Mouse (Mus musculus) neural tube, postnatal 0 days (tissue): ENCODE results near the gene Dao. TPM values are rescaled to one million over a fixed set of nuclear protein-coding genes. Genes with fewer than 3 reads are reported as not detected.

ENCODE experiments used
- polyA plus RNA-seq: library from polyadenylated mRNA; unstranded; fragments of >200 nt; fragmentation: Nextera tagmentation; extraction: Ambion mirVana; gene quantifications from 2 replicates; pipeline ENCODE4 v1.2.1, GENCODE M21; 2015

Dao gene
- polyA plus RNA-seq: 0.37 TPM in 1 of 2 replicates, not detected in the other

GRCm38 (mm10) chr5:114003542-114003941 lies at the start of gene Dao:
Dao (plus strand) TSS chr5:114003703.

GRCm38 (mm10) chr5:113993487-113994465 lies 9.7 kb upstream of the Dao start, which contains the start of gene Ssh1:
Ssh1 (minus strand) TSS chr5:113993894.

GRCm38 (mm10) chr5:114065161-114065560 lies 61.7 kb downstream of the Dao start, which contains the start of gene Usp30:
Usp30 (plus strand) TSS chr5:114065461.

Other genes starting within 250 kb of the Dao start
- gene Sart3, start 231.2 kb upstream of the Dao start, polyA plus RNA-seq: 27.8 and 30.0 TPM in 2 replicates
- 120 and 135 TPM in 2 replicates for gene Iscu, start 231.0 kb upstream of the Dao start, polyA plus RNA-seq
- 15.2 and 15.8 TPM in 2 replicates for gene Tmem119, start 203.2 kb upstream of the Dao start, polyA plus RNA-seq
- gene Selplg, start 171.1 kb upstream of the Dao start, polyA plus RNA-seq: 2.9 and 3.1 TPM in 2 replicates
- 112 and 123 TPM in 2 replicates for gene Coro1c, start 94.9 kb upstream of the Dao start, polyA plus RNA-seq
- 9.4 and 10.2 TPM in 2 replicates for gene Ssh1, start 9.8 kb upstream of the Dao start, polyA plus RNA-seq
- gene Usp30, start 61.8 kb downstream of the Dao start, polyA plus RNA-seq: 16.6 and 18.1 TPM in 2 replicates
- 72.4 and 76.4 TPM in 2 replicates for gene Svop, start 87.9 kb downstream of the Dao start, polyA plus RNA-seq
- gene Alkbh2, start 124.5 kb downstream of the Dao start, polyA plus RNA-seq: 9.3 TPM in 2 replicates
- gene Ung, start 126.7 kb downstream of the Dao start, polyA plus RNA-seq: 9.6 and 10.7 TPM in 2 replicates
- gene Acacb, start 142.8 kb downstream of the Dao start, polyA plus RNA-seq: 4.8 and 5.0 TPM in 2 replicates